In genomic region chr7:49633375-49633956, GRCm38 (mm10) we compare ENCODE assay signal across 8 mouse cellular contexts. TPM values are rescaled to one million over a fixed set of nuclear protein-coding genes. Genes with fewer than 3 reads are reported as not detected.
DNase-seq lines count a peak whose midpoint lies in the region; ATAC-seq and TF ChIP-seq lines count a peak whose summit lies in the region.

No protein-coding gene starts in this region.

- peak overlapping the region; percentile 49 for H3K4me2 ChIP-seq in midbrain, embryonic 11.5 days

- DNase-seq in adrenal gland, adult (ENCODE audit: inconsistent age in 2 of 2, low spot score in 1 of 2) = peak; percentile 23 to 64
- no peak for DNase-seq in adrenal gland, adult 8-10 months
- peak; percentile 37 for DNase-seq in forelimb bud, embryonic 11.5 days (ENCODE audit: low read depth, low spot score)
- DNase-seq in kidney, postnatal 4 days = peak; percentile 31 to 53
- peak; percentile 97 for DNase-seq in midbrain, embryonic 11.5 days (ENCODE audit: low spot score, missing footprints)
- peak; percentile 35 for DNase-seq in thymus, adult 2 months
- no peak for DNase-seq in left cerebral cortex, adult 11 months (ENCODE audit: low spot score)

- peaks cover 59% of the 10 kb centered on the region for H3K27me3 ChIP-seq in midbrain, embryonic 11.5 days (ENCODE audit: control insufficient read depth, insufficient read depth, low read length)
- H3K27me3 ChIP-seq in thymus, adult 2 months (ENCODE audit: control insufficient read depth, insufficient read depth, low read length) = peaks cover 22% of the 10 kb centered on the region

- no peak for TF ChIP-seq POLR2A in thymus, adult 2 months (IDR thresholded peaks at IDR 0.05; ENCODE audit: control insufficient read depth, extremely low read depth, insufficient read depth, low read length, poor library complexity)

- peaks cover 35% of the 10 kb centered on the region for H3K4me1 ChIP-seq in midbrain, embryonic 11.5 days (ENCODE audit: control insufficient read depth, insufficient read depth, low read length)
- H3K4me1 ChIP-seq in thymus, adult 2 months (replicated peaks; ENCODE audit: control insufficient read depth, insufficient read depth, low read length) = peaks cover 12% of the 10 kb centered on the region

- H3K4me3 ChIP-seq in midbrain, embryonic 11.5 days (ENCODE audit: low read depth, low read length) = peak overlapping the region; percentile 56
- peak overlapping the region; percentile 42 for H3K4me3 ChIP-seq in thymus, adult 2 months (ENCODE audit: control insufficient read depth, insufficient read depth, low read length)

- H3K9me3 ChIP-seq in midbrain, embryonic 11.5 days (ENCODE audit: control insufficient read depth, low read length) = no peaks in the 10 kb centered on the region

- whole genome bisulfite sequencing in midbrain, embryonic 11.5 days = under 1% methylated on average over 33 of the region's 33 CpGs
- under 1% methylated on average over 33 of the region's 33 CpGs for WGBS in thymus, adult 2 months

- ATAC-seq in activated CD4-positive, CD25-positive, alpha-beta regulatory T cell, adult 4 months = peak; percentile 64
- no peak for ATAC-seq in midbrain, embryonic 11.5 days (ENCODE audit: low FRiP score)

- no peak for TF ChIP-seq CTCF in thymus, adult 2 months (IDR thresholded peaks at IDR 0.05; ENCODE audit: borderline replicate concordance, control insufficient read depth, extremely low read depth, insufficient read depth, low read length, poor library complexity)

- no peaks in the 10 kb centered on the region for H3K36me3 ChIP-seq in midbrain, embryonic 11.5 days (ENCODE audit: control insufficient read depth, insufficient read depth, low read length)
- no peaks in the 10 kb centered on the region for H3K36me3 ChIP-seq in thymus, adult 2 months (ENCODE audit: control insufficient read depth, insufficient read depth, low read length)

- H3K27ac ChIP-seq in midbrain, embryonic 11.5 days (ENCODE audit: low read depth, low read length) = peak overlapping the region; percentile 33
- no peak overlapping the region for H3K27ac ChIP-seq in thymus, adult 2 months (ENCODE audit: control insufficient read depth, insufficient read depth, low read length)

- peak overlapping the region; percentile 76 for H3K9ac ChIP-seq in midbrain, embryonic 11.5 days (ENCODE audit: low read length)

RNA-seq across cellular contexts. Expression of gene Dbx1, which starts 3.2 kb away (rescaled TPM):
- total RNA-seq in adrenal gland, adult 8-10 months (2022) = not detected
- polyA plus RNA-seq in activated CD4-positive, CD25-positive, alpha-beta regulatory T cell, adult 4 months (2017; shearing (Covaris generic)) = not detected
- polyA plus RNA-seq in midbrain, embryonic 11.5 days (2014; fragmentation: Nextera tagmentation; extraction: Ambion mirVana) = 168 and 182 TPM in 2 replicates
- 0.05 TPM in 2 replicates for polyA plus RNA-seq in thymus, adult 2 months (2012; rRNA removed)

Comparison
In these comparisons a context has a peak if more than half of its experiments do, and no peak if none do; other contexts are left out.
1. DNase-seq: peak in adrenal gland, adult (2 of 2), forelimb bud, embryonic 11.5 days (single experiment), kidney, postnatal 4 days (2 of 2), midbrain, embryonic 11.5 days (single experiment) and thymus, adult 2 months (single experiment); none in adrenal gland, adult 8-10 months (single experiment) and left cerebral cortex, adult 11 months (single experiment).
2. RNA of gene Dbx1, which starts 3.2 kb away (polyA plus RNA-seq): 168 to 182 TPM in midbrain, embryonic 11.5 days; not detected in activated CD4-positive, CD25-positive, alpha-beta regulatory T cell, adult 4 months and 0.05 TPM in thymus, adult 2 months; every median in the first group is over 100 times any median in the second.